In genomic region chr14:48740942-48741602, GRCm38 (mm10) we compare ENCODE assay signal across 15 mouse cellular contexts.
A peak's percentile ranks its signal among the peaks of the same experiment; 100 is the strongest.
DNase-seq lines count a peak whose midpoint lies in the region; ATAC-seq lines count a peak whose summit lies in the region.
"Had no signal": no experiment of that assay in that cellular context is flagged by ENCODE, and none has a peak within 500 bp of the region (broad histone marks: within the 10 kb centered on the region; RNA-seq: fewer than 3 reads in every experiment).

No protein-coding gene starts in this region.

- H3K36me3 ChIP-seq in lung, embryonic 16.5 days (ENCODE audit: control insufficient read depth, insufficient read depth, low read length): no peaks in the 10 kb centered on the region
- H3K36me3 ChIP-seq in forebrain, embryonic 12.5 days (replicated peaks): no peaks in the 10 kb centered on the region
- H3K36me3 ChIP-seq in midbrain, embryonic 11.5 days (ENCODE audit: control insufficient read depth, insufficient read depth, low read length): no peaks in the 10 kb centered on the region

- H3K9ac ChIP-seq in lung, embryonic 16.5 days (ENCODE audit: low read length): no peak overlapping the region
- no peak overlapping the region for H3K9ac ChIP-seq in forebrain, embryonic 12.5 days
- H3K9ac ChIP-seq in midbrain, embryonic 11.5 days (ENCODE audit: low read length): peak overlapping the region; percentile 38
- H3K9ac ChIP-seq: lung, embryonic 14.5 days had no signal

- intact Hi-C loops in gastrocnemius, postnatal 36 days (cut with DNase I): no loop called here
- intact Hi-C loops in left cerebral cortex, postnatal 25 days (cut with DNase I): loop anchor here (1.0 kb wide), 1 partner anchor 72 kb away; no protein-coding TSS in a partner anchor

- WGBS in lung, embryonic 16.5 days: 52% methylated on average over 7 of the region's 7 CpGs
- WGBS in forebrain, embryonic 12.5 days: 6% methylated on average over 7 of the region's 7 CpGs
- WGBS in midbrain, embryonic 11.5 days: 12% methylated on average over 7 of the region's 7 CpGs

- no peaks in the 10 kb centered on the region for H3K9me3 ChIP-seq in lung, embryonic 16.5 days (ENCODE audit: control insufficient read depth, low read length)
- H3K9me3 ChIP-seq in forebrain, embryonic 12.5 days: no peaks in the 10 kb centered on the region; the same call in 1 of the 2 replicates
- H3K9me3 ChIP-seq in midbrain, embryonic 11.5 days (ENCODE audit: control insufficient read depth, low read length): no peaks in the 10 kb centered on the region

- no peak overlapping the region for H3K4me3 ChIP-seq in lung, embryonic 16.5 days (ENCODE audit: low read length)
- H3K4me3 ChIP-seq in forebrain, embryonic 12.5 days (replicated peaks): no peak overlapping the region
- H3K4me3 ChIP-seq in midbrain, embryonic 11.5 days (ENCODE audit: low read depth, low read length): no peak overlapping the region
- H3K4me3 ChIP-seq: heart, adult 2 months had no signal

- H3K27ac ChIP-seq in lung, embryonic 16.5 days (ENCODE audit: low read length): no peak overlapping the region
- no peak overlapping the region for H3K27ac ChIP-seq in forebrain, embryonic 12.5 days
- peak overlapping the region; percentile 71 for H3K27ac ChIP-seq in midbrain, embryonic 11.5 days (ENCODE audit: low read depth, low read length)
- H3K27ac ChIP-seq: heart, adult 2 months had no signal

- 0 out of 2 replicates have a peak, but pooled peaks have one; percentile 26 for ATAC-seq in lung, embryonic 16.5 days (ENCODE audit: low read depth)
- ATAC-seq in forebrain, embryonic 12.5 days (ENCODE audit: low FRiP score): peak; percentile 64; the same call in 1 of the 2 replicates
- peak; percentile 58 for ATAC-seq in midbrain, embryonic 11.5 days (ENCODE audit: low FRiP score)
- no peak for ATAC-seq in erythroblast, adult 5-6 weeks (replicated peaks; ENCODE audit: low FRiP score, poor library complexity, severe bottlenecking)
- ATAC-seq: CD4-positive, CD25-positive, alpha-beta regulatory T cell, adult 4 months; inflammation-experienced regulatory T-cells, adult 6 months had no signal

- no peaks in the 10 kb centered on the region for H3K27me3 ChIP-seq in lung, embryonic 16.5 days (ENCODE audit: control insufficient read depth, insufficient read depth, low read depth, low read length)
- H3K27me3 ChIP-seq in forebrain, embryonic 12.5 days: peaks cover 43% of the 10 kb centered on the region
- H3K27me3 ChIP-seq in midbrain, embryonic 11.5 days (ENCODE audit: control insufficient read depth, insufficient read depth, low read length): no peaks in the 10 kb centered on the region

- H3K4me1 ChIP-seq in lung, embryonic 16.5 days (replicated peaks; ENCODE audit: control insufficient read depth, insufficient read depth, low read length): no peaks in the 10 kb centered on the region
- H3K4me1 ChIP-seq in forebrain, embryonic 12.5 days: peaks cover 51% of the 10 kb centered on the region
- H3K4me1 ChIP-seq in midbrain, embryonic 11.5 days (ENCODE audit: control insufficient read depth, insufficient read depth, low read length): peaks cover 45% of the 10 kb centered on the region

- no peak overlapping the region for H3K4me2 ChIP-seq in lung, embryonic 16.5 days (ENCODE audit: low read depth, low read length)
- peak overlapping the region; percentile 24; the same call in 1 of the 2 replicates for H3K4me2 ChIP-seq in forebrain, embryonic 12.5 days
- peak overlapping the region; percentile 24 for H3K4me2 ChIP-seq in midbrain, embryonic 11.5 days
- H3K4me2 ChIP-seq: lung, embryonic 14.5 days had no signal

- DNase-seq in lung, postnatal 25 days (ENCODE audit: low spot score): no peak
- peak; percentile 96 for DNase-seq in midbrain, embryonic 11.5 days (ENCODE audit: low spot score, missing footprints)
- DNase-seq in retina, postnatal 7 days (ENCODE audit: low read depth, low spot score): peak; percentile 81
- DNase-seq in gastrocnemius, postnatal 36 days: no peak
- no peak for DNase-seq in left cerebral cortex, postnatal 25 days (ENCODE audit: low spot score in 2 of 2)
- DNase-seq: cerebellum, adult 11-12 months; heart, adult 2 months; heart, postnatal 14 days; lung, embryonic 14.5 days; thymus, adult 2 months had no signal

Comparison
In these comparisons a context has a peak if more than half of its experiments do, and no peak if none do; other contexts are left out.
1. DNase-seq: peak in midbrain, embryonic 11.5 days (single experiment) and retina, postnatal 7 days (single experiment); none in lung, postnatal 25 days (single experiment), gastrocnemius, postnatal 36 days (0 of 2) and left cerebral cortex, postnatal 25 days (0 of 2).